Mouse (Mus musculus) ES-E14 (cell line): ENCODE measurements around the gene Mesp1. TPM values are rescaled to one million over a fixed set of nuclear protein-coding genes. Genes with fewer than 3 reads are reported as not detected.

ENCODE experiments used
- DNase-seq: peaks from one replicate; pipeline ENCODE4 v3.0.0-alpha.2; 2013; ENCODE audit warnings: low read depth, low spot score
- H3K27ac ChIP-seq: 2 replicates; pipeline ENCODE4 v1.5.1; 2012; ENCODE audit warnings: low read depth, mild to moderate bottlenecking, low read length, moderate library complexity, mixed read lengths; ENCODE audit not compliant: poor library complexity, insufficient read depth, severe bottlenecking
- H3K36me3 ChIP-seq: 2 replicates; pipeline ENCODE4 v1.6.1; 2012; ENCODE audit warnings: mild to moderate bottlenecking, low read length, moderate library complexity, mixed read lengths; ENCODE audit not compliant: control insufficient read depth, poor library complexity, insufficient read depth, severe bottlenecking
- H3K4me1 ChIP-seq, 2 experiments: fragments of 150-350 bp in 1 of 2; sonication (generic) in 1 of 2; 2 replicates each; pipeline ENCODE4 v1.6.1; 2012; ENCODE audit warnings: low read length in 2 of 2, mild to moderate bottlenecking in 1 of 2, mixed read lengths in 1 of 2; ENCODE audit not compliant: control insufficient read depth in 2 of 2, insufficient read depth in 2 of 2, poor library complexity in 1 of 2
- H3K4me3 ChIP-seq, 2 experiments: fragments of 150-350 bp in 1 of 2; sonication (generic) in 1 of 2; 2 replicates each; pipeline ENCODE4 v1.5.1; 2012; ENCODE audit warnings: low read length in 2 of 2, low read depth in 1 of 2, mild to moderate bottlenecking in 1 of 2, mixed read lengths in 1 of 2; ENCODE audit not compliant: insufficient read depth in 1 of 2, poor library complexity in 1 of 2, severe bottlenecking in 1 of 2
- H3K9ac ChIP-seq: 2 replicates; pipeline ENCODE4 v1.6.1; 2012; ENCODE audit warnings: low read depth, mild to moderate bottlenecking, low read length, mixed read lengths; ENCODE audit not compliant: poor library complexity, insufficient read depth, severe bottlenecking
- H3K9me3 ChIP-seq: fragments of 150-350 bp; sonication (generic); 2 replicates; pipeline ENCODE4 v1.6.1; 2012; ENCODE audit warnings: low read depth, mild to moderate bottlenecking, low read length; ENCODE audit not compliant: control insufficient read depth, insufficient read depth
- CHD2 ChIP-seq: IDR thresholded peaks from 2 replicates; pipeline ENCODE4 v1.6.1; 2014; ENCODE audit warnings: mild to moderate bottlenecking, low read depth, low read length, inconsistent platforms
- HCFC1 ChIP-seq: IDR thresholded peaks from 2 replicates; pipeline ENCODE4 v1.6.1; 2012; ENCODE audit warnings: low read length, inconsistent platforms, borderline replicate concordance; ENCODE audit not compliant: insufficient read depth
- MAFK ChIP-seq: IDR thresholded peaks from 2 replicates; pipeline ENCODE4 v1.6.1; 2014; ENCODE audit warnings: mild to moderate bottlenecking, low read depth, low read length, inconsistent platforms; ENCODE audit not compliant: insufficient read depth
- ZC3H11A ChIP-seq: IDR thresholded peaks from 2 replicates; pipeline ENCODE4 v1.6.1; 2012; ENCODE audit warnings: low read depth, mild to moderate bottlenecking, inconsistent platforms, low read length, borderline replicate concordance
- ZNF384 ChIP-seq: IDR thresholded peaks from 2 replicates; pipeline ENCODE4 v1.6.1; 2012; ENCODE audit warnings: low read depth, low read length, inconsistent platforms
- in situ Hi-C, 2 experiments: fragments of 600-800 bp; cut with MboI; formaldehyde crosslinking; loops; one replicate each; pipeline ENCODE4 v1.15.1; 2025; ENCODE audit warnings: low sequenced_read_pairs in 2 of 2, inconsistent platforms in 1 of 2; ENCODE audit not compliant: unreplicated experiment in 2 of 2
- total RNA-seq: library from RNA; depleted of rRNA; stranded (reverse); fragments of 300-350 nt; gene quantifications from 2 replicates; pipeline ENCODE4 v1.2.3, GENCODE M21; 2012

Gene Mesp1
- total RNA-seq, 1 experiment = 0.27 TPM

DNA sequence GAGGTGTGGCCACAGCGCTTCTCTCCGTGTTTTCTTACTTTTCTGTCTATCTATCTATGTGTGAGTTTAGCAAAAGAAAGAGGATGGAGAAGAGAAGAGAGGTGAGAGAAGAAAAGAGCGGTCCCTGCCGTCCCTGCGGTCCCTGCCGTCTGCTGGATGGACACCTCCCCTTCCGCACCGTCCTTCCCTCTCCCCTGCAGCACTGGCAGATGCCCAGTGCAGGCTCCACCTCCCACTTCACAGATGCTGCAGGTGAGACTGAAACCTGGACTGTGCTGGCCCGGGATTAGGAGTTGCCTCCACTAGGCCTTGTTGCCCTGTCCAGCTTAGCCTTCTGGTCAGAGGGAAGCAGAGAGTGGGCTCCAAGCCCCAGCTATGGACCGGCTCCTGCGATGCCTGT is 7.8 kb upstream of the Mesp1 start:
- Histone ChIP-seq H3K4me1 (no peaks in the 10 kb centered on the region), H3K36me3 (no peaks in the 10 kb centered on the region), H3K9me3 (no peaks in the 10 kb centered on the region), H3K4me3 (no peak overlapping the region), H3K9ac (no peak overlapping the region), H3K27ac (no peak overlapping the region)
- no peak for DNase-seq
- TF ChIP-seq ZNF384 = no peak
- no peak for TF ChIP-seq CHD2
- no peak for TF ChIP-seq ZC3H11A
- TF ChIP-seq HCFC1 = no peak
- no peak for TF ChIP-seq MAFK
- in situ Hi-C loops = no loop called here

DNA sequence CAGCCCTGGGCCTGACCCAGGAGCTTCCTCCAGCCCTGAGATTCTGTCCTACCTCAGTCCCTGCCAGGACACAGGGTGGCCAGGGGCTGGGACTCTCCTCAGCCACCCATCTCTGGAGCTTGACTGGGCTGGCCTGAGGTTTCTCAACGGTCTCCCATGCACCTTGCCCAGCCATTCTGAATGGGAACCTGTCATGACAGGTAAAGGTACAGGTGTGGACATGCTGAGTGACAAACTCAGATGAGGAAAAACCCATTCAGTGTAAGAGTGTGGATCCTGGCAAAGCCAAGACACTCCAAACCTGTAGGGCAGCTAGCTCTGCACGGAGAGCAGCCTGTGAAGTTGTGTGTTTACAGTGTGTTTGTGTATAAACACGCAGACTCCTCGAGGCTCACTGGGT is 6.7 kb upstream of the Mesp1 start:
- Histone ChIP-seq H3K4me1 (no peaks in the 10 kb centered on the region), H3K9me3 (no peaks in the 10 kb centered on the region), H3K36me3 (no peaks in the 10 kb centered on the region), H3K9ac (no peak overlapping the region), H3K27ac (no peak overlapping the region), H3K4me3 (no peak overlapping the region)
- DNase-seq = no peak
- in situ Hi-C loops = no loop called here
- no peak for TF ChIP-seq MAFK
- TF ChIP-seq ZNF384 = no peak
- no peak for TF ChIP-seq CHD2
- TF ChIP-seq ZC3H11A = no peak
- no peak for TF ChIP-seq HCFC1

DNA sequence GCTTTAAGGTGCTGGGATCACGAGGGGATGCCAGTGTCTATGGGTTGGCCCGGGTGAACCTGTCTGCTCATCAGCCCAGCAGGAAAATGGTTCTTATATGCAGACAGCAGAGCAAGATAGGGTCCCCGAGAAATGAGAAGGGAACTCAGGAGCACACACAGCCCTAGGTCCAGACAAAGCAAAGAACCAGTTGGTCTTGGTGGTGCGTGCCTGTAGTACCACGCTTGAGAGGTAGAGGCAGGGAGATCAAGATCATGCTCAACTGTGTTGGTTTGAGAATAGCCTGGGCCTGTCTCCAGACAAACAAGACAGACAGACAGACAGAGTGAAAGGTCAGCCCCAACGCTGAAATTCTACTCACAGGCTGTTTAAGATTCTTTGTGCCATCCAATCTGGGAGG is 5.9 kb upstream of the Mesp1 start:
- Histone ChIP-seq H3K9me3 (no peaks in the 10 kb centered on the region), H3K27ac (no peak overlapping the region), H3K4me3 (no peak overlapping the region), H3K36me3 (no peaks in the 10 kb centered on the region), H3K4me1 (no peaks in the 10 kb centered on the region), H3K9ac (no peak overlapping the region)
- in situ Hi-C loops = loop anchor here in 1 of 2 experiments (5.0 kb wide), 1 partner anchor 118 kb away; no protein-coding TSS in a partner anchor
- no peak for DNase-seq
- TF ChIP-seq HCFC1 (no peak), CHD2 (no peak), ZC3H11A (no peak), ZNF384 (no peak), MAFK (no peak)

DNA sequence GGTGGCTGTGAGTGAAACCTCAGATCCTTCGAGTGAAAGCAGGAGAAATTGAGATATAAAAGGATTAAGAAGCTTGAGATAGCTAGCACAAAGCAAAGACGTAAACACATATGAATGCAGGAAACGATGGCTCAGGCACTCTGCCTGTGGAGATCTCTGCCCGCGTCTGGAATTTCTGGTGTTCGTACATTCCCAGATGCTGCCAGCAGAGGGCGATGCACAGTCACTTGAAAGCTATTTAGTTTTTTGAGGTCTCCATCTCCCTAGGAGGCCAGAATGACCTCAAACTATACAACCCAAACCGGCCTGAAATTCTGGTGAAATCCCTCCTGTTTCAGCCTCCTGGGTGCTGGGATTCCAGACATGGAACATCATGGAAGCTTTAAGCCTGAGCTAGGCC is 5.5 kb upstream of the Mesp1 start:
- Histone ChIP-seq H3K4me3 (no peak overlapping the region), H3K27ac (no peak overlapping the region), H3K4me1 (no peaks in the 10 kb centered on the region), H3K36me3 (no peaks in the 10 kb centered on the region), H3K9ac (no peak overlapping the region), H3K9me3 (no peaks in the 10 kb centered on the region)
- DNase-seq = peak; percentile 69
- in situ Hi-C loops = loop anchor here in 1 of 2 experiments (5.0 kb wide), 1 partner anchor 118 kb away; no protein-coding TSS in a partner anchor
- TF ChIP-seq CHD2 (no peak), ZC3H11A (peak; percentile 74; the same call in 1 of the 2 replicates)

DNA sequence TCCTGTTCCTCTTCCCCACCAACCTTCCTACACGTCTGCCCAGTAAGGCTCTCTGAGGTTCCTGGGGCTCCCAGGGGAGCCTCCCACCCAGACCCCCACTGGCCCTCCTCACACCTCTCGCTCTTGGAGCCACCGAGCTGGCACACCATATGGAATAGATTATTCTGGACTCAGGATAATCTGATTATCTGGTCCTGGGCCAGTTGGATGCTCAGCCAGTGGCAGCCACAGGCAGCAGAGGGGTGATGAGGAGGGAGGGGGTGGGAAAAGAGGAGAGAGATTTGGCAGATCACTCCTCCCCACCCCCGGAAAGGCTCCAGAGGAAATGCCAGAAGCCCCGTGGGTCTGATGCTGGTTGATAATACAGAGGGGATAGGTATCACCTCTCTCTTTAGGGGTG is 5.0 kb upstream of the Mesp1 start:
- Histone ChIP-seq H3K9ac (no peak overlapping the region), H3K4me3 (no peak overlapping the region), H3K27ac (no peak overlapping the region), H3K36me3 (no peaks in the 10 kb centered on the region), H3K4me1 (no peaks in the 10 kb centered on the region), H3K9me3 (no peaks in the 10 kb centered on the region)
- DNase-seq = no peak
- TF ChIP-seq CHD2 = no peak
- TF ChIP-seq HCFC1 = no peak
- TF ChIP-seq MAFK = no peak
- TF ChIP-seq ZNF384 = no peak
- no peak for TF ChIP-seq ZC3H11A
- in situ Hi-C loops = loop anchor here in 1 of 2 experiments (5.0 kb wide), 1 partner anchor 119 kb away; no protein-coding TSS in a partner anchor
